Mouse (Mus musculus) splenic B cell, adult 2 months (primary cell): ENCODE results near the gene Gigyf1.

ENCODE experiments used
- DNase-seq: peaks from one replicate; pipeline ENCODE4 v3.0.0-alpha.2; 2011; ENCODE audit warnings: low read depth, low spot score
- H3K27me3 ChIP-seq: 2 replicates; pipeline ENCODE4 v1.6.1; 2012; ENCODE audit warnings: mild to moderate bottlenecking, low read length, moderate library complexity, mixed read lengths; ENCODE audit not compliant: control insufficient read depth, poor library complexity, insufficient read depth, severe bottlenecking
- H3K36me3 ChIP-seq: 2 replicates; pipeline ENCODE4 v1.6.1; 2012; ENCODE audit warnings: mild to moderate bottlenecking, low read length, moderate library complexity, mixed read lengths; ENCODE audit not compliant: control insufficient read depth, poor library complexity, insufficient read depth, severe bottlenecking

Gene Gigyf1

GRCm38 (mm10) chr5:137525511-137525910 lies 7.2 kb downstream of the Gigyf1 start:
- no peaks in the 10 kb centered on the region for H3K27me3 ChIP-seq
- no peak for DNase-seq
- H3K36me3 ChIP-seq = peaks cover 28% of the 10 kb centered on the region

- H3K36me3 ChIP-seq = peaks cover 24% of the 10 kb centered on the region
- DNase-seq = peak; percentile 40
- no peaks in the 10 kb centered on the region for H3K27me3 ChIP-seq
Measured at GRCm38 (mm10) chr5:137526192-137526936, 8.0 kb downstream of the Gigyf1 start.

- no peak for DNase-seq
- peaks cover 18% of the 10 kb centered on the region for H3K36me3 ChIP-seq
Measured at GRCm38 (mm10) chr5:137527413-137527812, 9.1 kb downstream of the Gigyf1 start.

GRCm38 (mm10) chr5:137528247-137528968 lies 10.1 kb downstream of the Gigyf1 start:
- Histone ChIP-seq H3K27me3 (no peaks in the 10 kb centered on the region), H3K36me3 (peaks cover 18% of the 10 kb centered on the region)
- DNase-seq = no peak

More at GRCm38 (mm10) chr5:137527413-137527812, 9.1 kb downstream of the Gigyf1 start:
- H3K27me3 ChIP-seq = no peaks in the 10 kb centered on the region

GRCm38 (mm10) chr5:137529221-137529995 lies 11.1 kb downstream of the Gigyf1 start:
- peaks cover 18% of the 10 kb centered on the region for H3K36me3 ChIP-seq
- DNase-seq = no peak
- no peaks in the 10 kb centered on the region for H3K27me3 ChIP-seq

- Histone ChIP-seq H3K27me3 (no peaks in the 10 kb centered on the region), H3K36me3 (peaks cover 17% of the 10 kb centered on the region)
- no peak for DNase-seq
Measured at GRCm38 (mm10) chr5:137530075-137530474, 11.7 kb downstream of the Gigyf1 start.

- peak; percentile 89 for DNase-seq
- H3K36me3 ChIP-seq = peaks cover 17% of the 10 kb centered on the region
- no peaks in the 10 kb centered on the region for H3K27me3 ChIP-seq
Measured at GRCm38 (mm10) chr5:137530588-137531413, 12.5 kb downstream of the Gigyf1 start.

- H3K27me3 ChIP-seq = no peaks in the 10 kb centered on the region
- H3K36me3 ChIP-seq = peaks cover 14% of the 10 kb centered on the region
- peak; percentile 50 for DNase-seq
Measured at GRCm38 (mm10) chr5:137531414-137532130, 13.2 kb downstream of the Gigyf1 start.

- no peaks in the 10 kb centered on the region for H3K27me3 ChIP-seq
- DNase-seq = peak; percentile 33
Measured at GRCm38 (mm10) chr5:137532131-137532807, 13.9 kb downstream of the Gigyf1 start.

GRCm38 (mm10) chr5:137532808-137533116 lies 14.4 kb downstream of the Gigyf1 start:
- DNase-seq = no peak
- Histone ChIP-seq H3K27me3 (no peaks in the 10 kb centered on the region), H3K36me3 (peaks cover 9% of the 10 kb centered on the region)

More at GRCm38 (mm10) chr5:137532131-137532807, 13.9 kb downstream of the Gigyf1 start:
- peaks cover 9% of the 10 kb centered on the region for H3K36me3 ChIP-seq

GRCm38 (mm10) chr5:137533117-137533827 lies 14.9 kb downstream of the Gigyf1 start, which contains the start of the genes Epo and Gnb2:
TSS of gene Epo (minus strand) at chr5:137533242.
TSS of gene Gnb2 (minus strand) at chr5:137533510.
- Histone ChIP-seq H3K36me3 (peaks cover 9% of the 10 kb centered on the region), H3K27me3 (no peaks in the 10 kb centered on the region)
- peak; percentile 98 for DNase-seq

GRCm38 (mm10) chr5:137534762-137535161 lies 16.4 kb downstream of the Gigyf1 start:
- no peak for DNase-seq
- Histone ChIP-seq H3K27me3 (no peaks in the 10 kb centered on the region), H3K36me3 (peaks cover 3% of the 10 kb centered on the region; the same call in 1 of the 2 replicates)

GRCm38 (mm10) chr5:137535318-137535717 lies 17.0 kb downstream of the Gigyf1 start:
- no peak for DNase-seq
- Histone ChIP-seq H3K27me3 (no peaks in the 10 kb centered on the region), H3K36me3 (no peaks in the 10 kb centered on the region)
